Mouse (Mus musculus): ENCODE results near the gene Calml3.

DNA sequence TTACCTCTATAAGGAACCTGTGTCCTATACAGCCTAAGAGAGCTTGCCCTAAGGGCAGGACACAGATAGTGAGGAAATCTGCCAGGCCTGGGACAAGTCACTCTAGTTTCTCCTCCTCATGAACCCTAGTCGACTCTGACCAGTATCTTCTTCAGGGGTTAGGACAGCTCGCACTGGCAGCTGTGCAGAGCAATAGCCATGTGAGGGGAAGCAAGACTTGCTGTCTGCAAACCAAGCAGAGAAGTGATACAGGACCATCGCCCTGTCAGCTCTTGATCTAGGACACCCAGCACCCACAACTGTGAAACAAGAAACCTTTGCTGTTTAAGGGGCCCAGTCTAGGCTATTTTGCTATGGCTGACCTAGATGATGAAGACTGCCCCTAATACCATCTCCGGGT is 29.1 kb downstream of the Calml3 start:
- TF ChIP-seq POLR2A (IDR thresholded peaks at IDR 0.05; ENCODE audit: borderline replicate concordance, control insufficient read depth, low read depth, low read length) (no peak), CTCF (IDR thresholded peaks at IDR 0.05; ENCODE audit: control insufficient read depth, insufficient read depth, low read length) (no peak)
